Mouse (Mus musculus) midbrain, embryonic 10.5 days (tissue): ENCODE results near the gene Gtpbp2. TPM values are rescaled to one million over a fixed set of nuclear protein-coding genes. Genes with fewer than 3 reads are reported as not detected.

Experiments used
- DNase-seq: peaks from one replicate; pipeline ENCODE4 v3.0.0-alpha.2; 2017; ENCODE audit warnings: low spot score
- H3K27ac ChIP-seq: fragments of 300-500 bp; sonication (generic); replicated peaks from 2 replicates; pipeline ENCODE4 v1.5.1; 2016; ENCODE audit warnings: mild to moderate bottlenecking
- H3K27me3 ChIP-seq: fragments of 300-500 bp; sonication (generic); 2 replicates; pipeline ENCODE4 v1.6.1; 2016; ENCODE audit warnings: low read depth, mild to moderate bottlenecking; ENCODE audit not compliant: poor library complexity, severe bottlenecking
- H3K36me3 ChIP-seq: fragments of 300-500 bp; sonication (generic); 2 replicates; pipeline ENCODE4 v1.6.1; 2016; ENCODE audit warnings: mild to moderate bottlenecking, moderate library complexity
- H3K4me1 ChIP-seq: fragments of 300-500 bp; sonication (generic); 2 replicates; pipeline ENCODE4 v1.6.1; 2016
- H3K4me3 ChIP-seq: fragments of 300-500 bp; sonication (generic); 2 replicates; pipeline ENCODE4 v1.5.1; 2016; ENCODE audit warnings: mild to moderate bottlenecking, moderate library complexity
- H3K9me3 ChIP-seq: fragments of 300-500 bp; sonication (generic); replicated peaks from 2 replicates; pipeline ENCODE4 v1.6.1; 2016; ENCODE audit warnings: mild to moderate bottlenecking
- WGBS: fragments of 180-500 bp; shearing (Covaris S2); methylation state at CpG from one replicate; pipeline ENCODE4 v1.1.7; 2016; 5-methylcytosine and 5-hydroxymethylcytosine counted together
- polyA plus RNA-seq: library from polyadenylated mRNA; unstranded; fragments of >200 nt; fragmentation: Nextera tagmentation; extraction: Ambion mirVana; gene quantifications from 2 replicates; pipeline ENCODE4 v1.2.1, GENCODE M21; 2016

Gene Gtpbp2
- polyA plus RNA-seq, 1 experiment from 2014 or later = 28.2 TPM

DNA sequence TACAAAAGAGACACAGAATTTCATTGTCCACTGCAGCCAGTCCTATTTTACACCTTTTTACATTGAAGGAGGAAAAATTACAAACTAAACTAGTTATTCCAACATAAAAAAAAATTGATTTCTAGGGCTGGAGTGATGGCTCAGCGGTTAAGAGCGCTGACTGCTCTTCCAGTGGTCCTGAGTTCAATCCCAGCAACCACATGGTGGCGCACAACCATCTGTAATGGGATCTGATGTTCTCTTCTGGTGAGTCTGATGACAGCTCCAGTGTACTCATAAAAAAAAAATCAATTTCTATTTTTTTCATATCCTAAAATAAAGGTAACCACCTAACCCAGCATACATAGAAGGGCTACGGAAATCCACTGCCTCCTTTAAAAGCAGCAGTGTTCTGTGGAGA lies 21.4 kb downstream of the Gtpbp2 start:
- no peaks in the 10 kb centered on the region for H3K27me3 ChIP-seq
- no peak overlapping the region for H3K27ac ChIP-seq
- no peak for DNase-seq
- no peak overlapping the region for H3K4me3 ChIP-seq
- no peaks in the 10 kb centered on the region for H3K4me1 ChIP-seq
- 83% methylated on average over 4 of the region's 4 CpGs for WGBS
- H3K9me3 ChIP-seq = no peaks in the 10 kb centered on the region
- peaks cover 98% of the 10 kb centered on the region for H3K36me3 ChIP-seq

DNA sequence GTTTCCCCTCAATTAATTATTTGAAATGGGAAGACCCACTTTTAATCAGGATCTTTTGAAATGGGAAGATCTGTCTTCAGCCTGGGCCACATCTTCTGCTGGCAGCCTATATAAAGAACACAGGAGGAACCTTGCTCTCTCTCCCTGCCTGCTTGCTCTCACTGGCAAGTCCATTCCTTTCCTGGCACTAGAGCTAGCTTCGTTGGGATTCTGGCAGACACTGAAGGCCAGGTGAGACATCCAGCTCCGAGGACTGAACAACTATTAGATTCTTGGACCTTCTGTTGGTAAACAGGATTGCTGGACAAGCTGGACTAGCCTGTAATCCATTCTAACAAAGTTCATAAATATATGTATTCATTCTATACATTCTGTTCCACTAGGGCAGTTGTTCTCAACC lies 28.0 kb downstream of the Gtpbp2 start:
- Histone ChIP-seq H3K9me3 (no peaks in the 10 kb centered on the region), H3K36me3 (peaks cover 98% of the 10 kb centered on the region), H3K4me1 (no peaks in the 10 kb centered on the region), H3K27ac (no peak overlapping the region), H3K27me3 (no peaks in the 10 kb centered on the region), H3K4me3 (no peak overlapping the region)
- WGBS = 96% methylated on average over 2 of the region's 2 CpGs
- no peak for DNase-seq

- no peaks in the 10 kb centered on the region for H3K27me3 ChIP-seq
- no peak for DNase-seq
- H3K27ac ChIP-seq = no peak overlapping the region
- H3K36me3 ChIP-seq = peaks cover 60% of the 10 kb centered on the region
- H3K9me3 ChIP-seq = no peaks in the 10 kb centered on the region
- peaks cover 33% of the 10 kb centered on the region for H3K4me1 ChIP-seq
- peak overlapping the region; percentile 92 for H3K4me3 ChIP-seq
- WGBS = 78% methylated on average over 6 of the region's 6 CpGs
Observed at GRCm38 (mm10) chr17:46201151-46201550, 40.3 kb downstream of the Gtpbp2 start.

GRCm38 (mm10) chr17:46202421-46203071 lies 41.7 kb downstream of the Gtpbp2 start, which contains the start of the genes Polh and Xpo5:
Gene Polh, minus strand, starts transcription at chr17:46202645.
Gene Xpo5, plus strand, starts transcription at chr17:46202782.
- peak within 1 kb of the TSS; percentile 87 for H3K27ac ChIP-seq
- H3K4me1 ChIP-seq = peaks cover 33% of the 10 kb centered on the region
- H3K9me3 ChIP-seq = no peaks in the 10 kb centered on the region
- DNase-seq = peak; percentile 94
- peak within 1 kb of the TSS; percentile 92 for H3K4me3 ChIP-seq
- H3K36me3 ChIP-seq = peaks cover 60% of the 10 kb centered on the region
- no peaks in the 10 kb centered on the region for H3K27me3 ChIP-seq
- WGBS = under 1% methylated on average over 66 of the region's 66 CpGs

DNA sequence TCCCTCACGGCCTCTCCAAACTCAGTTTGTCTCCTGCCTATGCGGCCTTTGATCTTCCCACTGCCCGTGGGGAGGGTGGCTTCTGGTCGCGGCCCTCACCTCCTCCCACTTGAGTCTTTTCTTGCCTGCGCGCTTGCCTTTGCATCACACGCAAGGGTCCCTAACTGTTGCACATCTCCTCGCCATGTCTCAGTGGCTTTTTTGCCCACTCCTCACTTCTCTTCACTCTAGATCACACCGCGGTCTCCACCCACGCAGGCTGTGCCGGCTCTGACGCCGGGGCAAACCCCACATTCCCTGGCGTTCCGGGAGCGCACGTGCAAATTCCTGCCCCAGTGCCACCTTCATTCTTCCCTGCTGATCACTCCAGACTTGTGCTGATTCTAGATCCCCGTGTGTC lies 42.2 kb downstream of the Gtpbp2 start:
- H3K27me3 ChIP-seq = no peaks in the 10 kb centered on the region
- H3K4me1 ChIP-seq = peaks cover 33% of the 10 kb centered on the region
- H3K9me3 ChIP-seq = no peaks in the 10 kb centered on the region
- H3K4me3 ChIP-seq = peak overlapping the region; percentile 92
- H3K36me3 ChIP-seq = peaks cover 60% of the 10 kb centered on the region
- H3K27ac ChIP-seq = peak overlapping the region; percentile 87
- under 1% methylated on average over 20 of the region's 20 CpGs for WGBS
- DNase-seq = no peak

DNA sequence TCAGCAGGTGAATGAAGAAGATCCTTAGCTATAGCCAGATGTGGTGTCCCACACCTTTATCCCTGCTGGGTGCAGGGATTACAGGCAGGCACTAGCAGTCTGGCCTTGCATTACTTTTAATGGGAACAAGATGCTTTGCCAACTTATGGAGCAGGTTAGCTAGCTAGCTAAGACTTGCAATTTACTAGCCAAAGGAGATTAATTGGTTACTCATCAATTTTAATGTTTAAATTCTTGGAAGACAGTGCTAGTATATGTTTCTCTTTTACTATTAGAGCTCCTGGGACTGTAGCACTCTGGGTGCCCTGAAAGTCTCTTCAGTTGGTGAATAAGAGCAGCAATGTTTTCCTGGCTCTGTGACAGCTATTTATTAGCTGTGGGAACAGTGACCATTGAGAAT lies 45.8 kb downstream of the Gtpbp2 start:
- Histone ChIP-seq H3K36me3 (peaks cover 76% of the 10 kb centered on the region), H3K4me3 (no peak overlapping the region), H3K9me3 (no peaks in the 10 kb centered on the region), H3K4me1 (peaks cover 17% of the 10 kb centered on the region), H3K27me3 (no peaks in the 10 kb centered on the region), H3K27ac (no peak overlapping the region)
- no peak for DNase-seq

- H3K27me3 ChIP-seq = no peaks in the 10 kb centered on the region
- H3K27ac ChIP-seq = no peak overlapping the region
- H3K36me3 ChIP-seq = peaks cover 100% of the 10 kb centered on the region
- no peak overlapping the region for H3K4me3 ChIP-seq
- DNase-seq = no peak
- H3K4me1 ChIP-seq = no peaks in the 10 kb centered on the region
- 98% methylated on average over 3 of the region's 3 CpGs for WGBS
- H3K9me3 ChIP-seq = no peaks in the 10 kb centered on the region
Observed at GRCm38 (mm10) chr17:46210550-46210949, 49.7 kb downstream of the Gtpbp2 start.

Other genes starting within 250 kb of the Gtpbp2 start
- gene Vegfa, start 128.7 kb upstream of the Gtpbp2 start, polyA plus RNA-seq = 2.1 and 2.3 TPM in 2 replicates
- gene Mrps18a, start 50.0 kb upstream of the Gtpbp2 start, polyA plus RNA-seq = 143 and 156 TPM in 2 replicates
- gene Rsph9, start 16.8 kb upstream of the Gtpbp2 start, polyA plus RNA-seq = 11.7 and 14.2 TPM in 2 replicates
- gene Mad2l1bp, start 7.5 kb upstream of the Gtpbp2 start, polyA plus RNA-seq = 36.1 and 40.1 TPM in 2 replicates
- gene Polh, start 41.6 kb downstream of the Gtpbp2 start, polyA plus RNA-seq = 12.6 and 13.6 TPM in 2 replicates
- gene Xpo5, start 41.8 kb downstream of the Gtpbp2 start, polyA plus RNA-seq = 67.1 and 70.7 TPM in 2 replicates
- gene Polr1c, start 87.0 kb downstream of the Gtpbp2 start, polyA plus RNA-seq = 131 and 138 TPM in 2 replicates
- gene Yipf3, start 87.0 kb downstream of the Gtpbp2 start, polyA plus RNA-seq = 71.5 and 75.0 TPM in 2 replicates
- gene Lrrc73, start 92.5 kb downstream of the Gtpbp2 start, polyA plus RNA-seq = 1.6 and 1.9 TPM in 2 replicates
- 65.8 and 68.2 TPM in 2 replicates for gene Tjap1, start 122.0 kb downstream of the Gtpbp2 start, polyA plus RNA-seq
- 0.68 and 0.78 TPM in 2 replicates for gene Dlk2, start 136.4 kb downstream of the Gtpbp2 start, polyA plus RNA-seq
- 7.6 and 8.9 TPM in 2 replicates for gene Abcc10, start 167.3 kb downstream of the Gtpbp2 start, polyA plus RNA-seq
- 7.8 and 9.9 TPM in 2 replicates for gene Zfp318, start 222.7 kb downstream of the Gtpbp2 start, polyA plus RNA-seq